Mouse (Mus musculus): ENCODE measurements around the gene Acin1.

DNA sequence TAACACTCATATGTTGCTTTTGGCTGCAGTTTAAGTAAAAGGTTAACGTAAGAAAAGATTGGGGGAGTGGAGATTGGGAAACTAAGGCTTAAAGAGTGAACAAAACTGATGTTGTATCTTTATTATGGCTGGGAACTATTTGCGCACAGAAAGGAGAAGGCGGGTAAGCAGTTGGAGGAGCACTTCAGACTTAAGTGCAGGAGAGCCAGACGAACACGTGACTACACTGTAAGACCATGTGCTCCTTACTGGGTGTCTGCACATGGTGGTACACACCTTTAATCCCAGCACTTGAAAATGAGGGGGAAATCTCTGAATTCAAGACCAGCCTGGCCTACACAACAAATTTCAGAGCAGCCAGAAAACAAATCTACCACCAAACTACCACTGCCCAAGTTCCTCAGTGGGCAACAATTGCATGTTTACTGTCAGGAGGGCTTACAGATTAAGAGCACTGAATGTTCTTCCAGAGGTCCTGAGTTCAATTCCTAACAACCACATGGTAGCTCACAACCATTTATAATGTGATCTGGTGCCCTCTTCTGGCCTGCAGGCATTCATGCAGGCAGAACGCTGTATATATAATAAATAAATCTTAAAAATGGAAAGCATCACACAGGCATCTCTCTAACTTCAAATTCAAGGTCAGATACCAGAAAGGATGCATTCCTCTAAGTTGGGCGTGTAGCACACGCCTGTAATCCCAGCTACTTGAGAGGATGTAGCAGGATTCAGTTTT, 39.7 kb downstream of the Acin1 start:
- no peak for TF ChIP-seq CTCF (IDR thresholded peaks at IDR 0.05; ENCODE audit: borderline replicate concordance, control insufficient read depth, extremely low read depth, insufficient read depth, low read length, poor library complexity)
- no peak for TF ChIP-seq POLR2A (IDR thresholded peaks at IDR 0.05; ENCODE audit: control insufficient read depth, extremely low read depth, insufficient read depth, low read length, poor library complexity)
